Mouse (Mus musculus): ENCODE data around the gene Cdipt.

Cdipt gene

GRCm38 (mm10) chr7:126975493-126975892 is 221 bp upstream of the Cdipt start:
- DNase-seq (ENCODE audit: low read depth, low spot score) = no peak

GRCm38 (mm10) chr7:126975950-126976866 is 494 bp downstream of the Cdipt start, which contains the start of gene Cdiptos:
Cdiptos (minus strand) TSS chr7:126976098.
- DNase-seq (ENCODE audit: low read depth, low spot score) = peak; percentile 96

GRCm38 (mm10) chr7:126976878-126977459 is 1.3 kb downstream of the Cdipt start:
- no peak for DNase-seq (ENCODE audit: low read depth, low spot score)

GRCm38 (mm10) chr7:126978841-126979240 is 3.1 kb downstream of the Cdipt start:
- DNase-seq (ENCODE audit: low read depth, low spot score) = peak; percentile 41

GRCm38 (mm10) chr7:126981601-126982000 is 5.9 kb downstream of the Cdipt start:
- no peak for DNase-seq (ENCODE audit: low read depth, low spot score)

- no peak for DNase-seq (ENCODE audit: low read depth, low spot score)
Measured at GRCm38 (mm10) chr7:126982054-126982453, 6.3 kb downstream of the Cdipt start.

GRCm38 (mm10) chr7:126983113-126983512 is 7.4 kb downstream of the Cdipt start:
- DNase-seq (ENCODE audit: low read depth, low spot score) = no peak

GRCm38 (mm10) chr7:126984667-126985444 is 9.1 kb downstream of the Cdipt start:
- no peak for DNase-seq (ENCODE audit: low read depth, low spot score)

- DNase-seq (ENCODE audit: low read depth, low spot score) = peak; percentile 51
Measured at GRCm38 (mm10) chr7:126986319-126986718, 10.6 kb downstream of the Cdipt start.

- DNase-seq (ENCODE audit: low read depth, low spot score) = no peak
Measured at GRCm38 (mm10) chr7:126988816-126989215, 13.1 kb downstream of the Cdipt start.

GRCm38 (mm10) chr7:126996449-126996848 is 20.7 kb downstream of the Cdipt start:
- no peak for DNase-seq (ENCODE audit: low read depth, low spot score)

GRCm38 (mm10) chr7:126999568-126999967 is 23.9 kb downstream of the Cdipt start:
- peak; percentile 62 for DNase-seq (ENCODE audit: low read depth, low spot score)

- DNase-seq (ENCODE audit: low read depth, low spot score) = no peak
Measured at GRCm38 (mm10) chr7:127003620-127004019, 27.9 kb downstream of the Cdipt start.

GRCm38 (mm10) chr7:127004122-127004875 is 28.6 kb downstream of the Cdipt start:
- DNase-seq (ENCODE audit: low read depth, low spot score) = no peak

GRCm38 (mm10) chr7:127007313-127008024 is 31.8 kb downstream of the Cdipt start:
- no peak for DNase-seq (ENCODE audit: low read depth, low spot score)

- no peak for DNase-seq (ENCODE audit: low read depth, low spot score)
Measured at GRCm38 (mm10) chr7:127008239-127009019, 32.7 kb downstream of the Cdipt start.

GRCm38 (mm10) chr7:127009307-127010085 is 33.8 kb downstream of the Cdipt start:
- DNase-seq (ENCODE audit: low read depth, low spot score) = no peak

- DNase-seq (ENCODE audit: low read depth, low spot score) = no peak
Measured at GRCm38 (mm10) chr7:127011051-127011450, 35.3 kb downstream of the Cdipt start.

GRCm38 (mm10) chr7:127011717-127012116 is 36.0 kb downstream of the Cdipt start:
- DNase-seq (ENCODE audit: low read depth, low spot score) = no peak
